Mouse (Mus musculus) midbrain, embryonic 10.5 days (tissue): ENCODE measurements at regions not wholly inside any gene's neighbourhood (a gene's known extent, or its start where the extent isn't known, plus 50 kb on each side); places are given as distances from the start of the nearest gene placed in this dataset.
A peak's percentile ranks its signal among the peaks of the same experiment; 100 is the strongest.
"Not testable (repeated sequence)": the region's sequence is repeated elsewhere in the genome, so short reads cannot be mapped to it uniquely, and the experiment has no call there.

Experiments used
- DNase-seq: peaks from one replicate; pipeline ENCODE4 v3.0.0-alpha.2; 2017; ENCODE audit warnings: low spot score
- H3K27ac ChIP-seq: fragments of 300-500 bp; sonication (generic); replicated peaks from 2 replicates; pipeline ENCODE4 v1.5.1; 2016; ENCODE audit warnings: mild to moderate bottlenecking
- H3K27me3 ChIP-seq: fragments of 300-500 bp; sonication (generic); 2 replicates; pipeline ENCODE4 v1.6.1; 2016; ENCODE audit warnings: low read depth, mild to moderate bottlenecking; ENCODE audit not compliant: poor library complexity, severe bottlenecking
- H3K36me3 ChIP-seq: fragments of 300-500 bp; sonication (generic); 2 replicates; pipeline ENCODE4 v1.6.1; 2016; ENCODE audit warnings: mild to moderate bottlenecking, moderate library complexity
- H3K4me1 ChIP-seq: fragments of 300-500 bp; sonication (generic); 2 replicates; pipeline ENCODE4 v1.6.1; 2016
- H3K4me3 ChIP-seq: fragments of 300-500 bp; sonication (generic); 2 replicates; pipeline ENCODE4 v1.5.1; 2016; ENCODE audit warnings: mild to moderate bottlenecking, moderate library complexity
- H3K9me3 ChIP-seq: fragments of 300-500 bp; sonication (generic); replicated peaks from 2 replicates; pipeline ENCODE4 v1.6.1; 2016; ENCODE audit warnings: mild to moderate bottlenecking
- whole genome bisulfite sequencing: fragments of 180-500 bp; shearing (Covaris S2); methylation state at CpG from one replicate; pipeline ENCODE4 v1.1.7; 2016; 5-methylcytosine and 5-hydroxymethylcytosine counted together

DNA sequence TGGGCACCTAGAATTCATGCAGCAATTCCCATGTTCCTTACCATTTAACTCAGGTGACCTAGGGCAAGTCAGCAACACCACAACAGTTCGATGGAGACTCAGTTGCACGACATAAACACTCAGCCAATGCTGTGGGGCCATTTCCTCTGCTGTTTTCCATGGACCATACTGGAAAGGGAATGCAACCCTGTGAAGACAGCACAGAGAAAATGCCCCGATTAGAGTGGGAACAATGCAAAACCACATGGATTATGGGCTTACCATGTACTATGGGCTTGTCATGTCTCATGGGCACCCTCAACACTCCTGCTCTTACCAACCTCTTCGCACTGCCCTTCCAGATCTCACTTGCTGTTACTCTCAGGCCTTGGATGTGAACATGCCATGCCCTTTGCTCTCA lies 207.6 kb downstream of the Snurf start:
- WGBS = 79% methylated on average over 4 of the region's 4 CpGs
- peak; percentile 10 for DNase-seq

GRCm38 (mm10) chr7:59769749-59770148 lies 235.1 kb downstream of the Snurf start:
- H3K9me3 ChIP-seq = peaks cover 15% of the 10 kb centered on the region
- 58% methylated on average over 1 of the region's 1 CpGs for WGBS
- not testable (repeated sequence) for H3K4me3 ChIP-seq, H3K27ac ChIP-seq, H3K27me3 ChIP-seq, H3K4me1 ChIP-seq, DNase-seq, H3K36me3 ChIP-seq

More for the DNA sequence above, 207.6 kb downstream of the Snurf start:
- not testable (repeated sequence) for H3K4me1 ChIP-seq, H3K4me3 ChIP-seq, H3K27ac ChIP-seq, H3K27me3 ChIP-seq, H3K36me3 ChIP-seq
- peaks cover 23% of the 10 kb centered on the region for H3K9me3 ChIP-seq

GRCm38 (mm10) chr7:59768641-59769040 lies 236.2 kb downstream of the Snurf start:
- H3K27ac ChIP-seq, H3K4me3 ChIP-seq, H3K27me3 ChIP-seq, H3K36me3 ChIP-seq, H3K4me1 ChIP-seq, DNase-seq: not testable (repeated sequence)
- 76% methylated on average over 2 of the region's 4 CpGs for WGBS
- H3K9me3 ChIP-seq = peaks cover 15% of the 10 kb centered on the region

DNA sequence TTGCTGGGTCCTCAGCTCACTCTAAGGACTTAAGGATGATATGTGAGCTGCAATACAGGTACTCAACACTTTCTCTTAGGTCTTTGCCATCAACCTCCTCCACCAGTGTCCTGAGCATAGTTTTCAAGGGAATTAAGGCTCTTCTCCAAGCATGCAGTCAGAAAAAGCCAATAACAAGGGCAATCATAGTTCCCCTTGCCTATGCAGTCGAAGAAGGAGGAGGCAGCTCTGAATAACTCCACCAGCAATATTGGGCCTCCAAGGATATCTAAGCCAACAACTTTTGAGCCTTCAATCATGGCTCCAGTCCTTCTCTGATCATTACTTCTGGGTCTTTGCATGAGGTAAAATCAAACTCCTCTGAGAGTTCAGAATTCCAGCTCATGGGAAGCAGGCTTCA lies 237.5 kb downstream of the Snurf start:
- H3K4me3 ChIP-seq, H3K27me3 ChIP-seq, H3K27ac ChIP-seq, H3K36me3 ChIP-seq, DNase-seq, H3K4me1 ChIP-seq: not testable (repeated sequence)
- peaks cover 18% of the 10 kb centered on the region for H3K9me3 ChIP-seq
- 78% methylated on average over 1 of the region's 1 CpGs for WGBS
